Mouse (Mus musculus) thymus, postnatal 0 days (tissue): ENCODE measurements around the gene Dock1. TPM values are rescaled to one million over a fixed set of nuclear protein-coding genes. Genes with fewer than 3 reads are reported as not detected.

Experiments used
- DNase-seq: peaks from one replicate; pipeline ENCODE4 v3.0.0-alpha.2; 2015; ENCODE audit warnings: low spot score
- polyA plus RNA-seq: library from polyadenylated mRNA; unstranded; fragments of >200 nt; fragmentation: Nextera tagmentation; extraction: Ambion mirVana; gene quantifications from 2 replicates; pipeline ENCODE4 v1.2.1, GENCODE M21; 2015

Dock1 gene
- polyA plus RNA-seq, 1 experiment from 2014 or later, result 5.3 TPM

GRCm38 (mm10) chr7:134821264-134821663 is 150.8 kb downstream of the Dock1 start:
- DNase-seq, result no peak

GRCm38 (mm10) chr7:134822006-134822405 is 151.6 kb downstream of the Dock1 start:
- no peak for DNase-seq

- no peak for DNase-seq
Measured at GRCm38 (mm10) chr7:134823891-134824290, 153.4 kb downstream of the Dock1 start.

GRCm38 (mm10) chr7:134840066-134840465 is 169.6 kb downstream of the Dock1 start:
- no peak for DNase-seq

GRCm38 (mm10) chr7:134842751-134843150 is 172.3 kb downstream of the Dock1 start:
- no peak for DNase-seq

GRCm38 (mm10) chr7:134862000-134862399 is 191.5 kb downstream of the Dock1 start:
- no peak for DNase-seq

GRCm38 (mm10) chr7:134864175-134864574 is 193.7 kb downstream of the Dock1 start:
- DNase-seq, result peak; percentile 49

- DNase-seq, result no peak
Measured at GRCm38 (mm10) chr7:134872511-134872910, 202.1 kb downstream of the Dock1 start.

- no peak for DNase-seq
Measured at GRCm38 (mm10) chr7:134872981-134873380, 202.5 kb downstream of the Dock1 start.

GRCm38 (mm10) chr7:134878985-134879384 is 208.5 kb downstream of the Dock1 start:
- DNase-seq, result no peak

GRCm38 (mm10) chr7:134880431-134880830 is 210.0 kb downstream of the Dock1 start:
- no peak for DNase-seq

GRCm38 (mm10) chr7:134883516-134883915 is 213.1 kb downstream of the Dock1 start:
- DNase-seq, result no peak

GRCm38 (mm10) chr7:134892449-134892871 is 222.0 kb downstream of the Dock1 start:
- no peak for DNase-seq

- peak; percentile 9 for DNase-seq
Measured at GRCm38 (mm10) chr7:134892972-134893371, 222.5 kb downstream of the Dock1 start.

GRCm38 (mm10) chr7:134894604-134895003 is 224.2 kb downstream of the Dock1 start:
- DNase-seq, result no peak

GRCm38 (mm10) chr7:134899462-134899861 is 229.0 kb downstream of the Dock1 start:
- DNase-seq, result no peak

GRCm38 (mm10) chr7:134901992-134902391 is 231.5 kb downstream of the Dock1 start:
- no peak for DNase-seq

- DNase-seq, result no peak
Measured at GRCm38 (mm10) chr7:134931886-134932285, 261.4 kb downstream of the Dock1 start.

- DNase-seq, result no peak
Measured at GRCm38 (mm10) chr7:134937471-134937926, 267.0 kb downstream of the Dock1 start.

GRCm38 (mm10) chr7:134937927-134938609 is 267.6 kb downstream of the Dock1 start, which contains the start of gene Fam196a:
Gene Fam196a (minus strand): TSS chr7:134938430.
- no peak for DNase-seq

GRCm38 (mm10) chr7:134941891-134942290 is 271.4 kb downstream of the Dock1 start:
- no peak for DNase-seq

GRCm38 (mm10) chr7:134943063-134943462 is 272.6 kb downstream of the Dock1 start:
- DNase-seq, result no peak

- DNase-seq, result no peak
Measured at GRCm38 (mm10) chr7:134943701-134944100, 273.2 kb downstream of the Dock1 start.
